Mouse (Mus musculus) small intestine, adult 2 months (tissue): Measurements from ENCODE around the gene Zbtb21. TPM values are rescaled to one million over a fixed set of nuclear protein-coding genes. Genes with fewer than 3 reads are reported as not detected.

Source experiments
- H3K27ac ChIP-seq: fragments of 200-500 bp; 2 replicates; pipeline ENCODE4 v1.5.1; 2012; ENCODE audit warnings: low read depth, low read length, control low read depth, inconsistent platforms; ENCODE audit not compliant: insufficient read depth
- H3K27me3 ChIP-seq: fragments of 200-500 bp; 2 replicates; pipeline ENCODE4 v1.6.1; 2012; ENCODE audit warnings: mild to moderate bottlenecking, moderate library complexity, low read length, inconsistent platforms; ENCODE audit not compliant: control insufficient read depth, insufficient read depth
- H3K36me3 ChIP-seq: fragments of 200-500 bp; 2 replicates; pipeline ENCODE4 v1.6.1; 2012; ENCODE audit warnings: mild to moderate bottlenecking, low read length, control low read depth, inconsistent platforms; ENCODE audit not compliant: control insufficient read depth, insufficient read depth
- H3K4me1 ChIP-seq: fragments of 200-500 bp; 2 replicates; pipeline ENCODE4 v1.6.1; 2012; ENCODE audit warnings: low read length, inconsistent platforms, mixed read lengths; ENCODE audit not compliant: control insufficient read depth, insufficient read depth, insufficient read length
- H3K4me3 ChIP-seq: fragments of 200-500 bp; 2 replicates; pipeline ENCODE4 v1.5.1; 2012; ENCODE audit warnings: low read depth, mild to moderate bottlenecking, control low read depth, inconsistent platforms, low read length, moderate library complexity
- CTCF ChIP-seq: fragments of 200-500 bp; IDR thresholded peaks from 2 replicates; pipeline ENCODE4 v1.5.1; 2012; ENCODE audit warnings: low read depth, mild to moderate bottlenecking, control low read depth, inconsistent platforms, low read length, moderate library complexity, mixed read lengths; ENCODE audit not compliant: insufficient replicate concordance, insufficient read length; ENCODE audit errors: extremely low read depth
- POLR2A ChIP-seq: fragments of 200-500 bp; IDR thresholded peaks from 2 replicates; pipeline ENCODE4 v1.6.1; 2012; ENCODE audit warnings: low read depth, mild to moderate bottlenecking, control low read depth, inconsistent platforms, low read length, moderate library complexity
- WGBS: fragments of 180-500 bp; shearing (Covaris S2); methylation state at CpG from one replicate; pipeline ENCODE4 v1.1.7; 2018; 5-methylcytosine and 5-hydroxymethylcytosine counted together
- polyA plus RNA-seq: library from polyadenylated mRNA; depleted of rRNA; stranded (reverse); fragments of >200 nt; gene quantifications from 2 replicates; pipeline ENCODE4 v1.2.3, GENCODE M21; 2012; rRNA removed

Gene Zbtb21
- polyA plus RNA-seq, 1 experiment = 10.0 TPM

DNA sequence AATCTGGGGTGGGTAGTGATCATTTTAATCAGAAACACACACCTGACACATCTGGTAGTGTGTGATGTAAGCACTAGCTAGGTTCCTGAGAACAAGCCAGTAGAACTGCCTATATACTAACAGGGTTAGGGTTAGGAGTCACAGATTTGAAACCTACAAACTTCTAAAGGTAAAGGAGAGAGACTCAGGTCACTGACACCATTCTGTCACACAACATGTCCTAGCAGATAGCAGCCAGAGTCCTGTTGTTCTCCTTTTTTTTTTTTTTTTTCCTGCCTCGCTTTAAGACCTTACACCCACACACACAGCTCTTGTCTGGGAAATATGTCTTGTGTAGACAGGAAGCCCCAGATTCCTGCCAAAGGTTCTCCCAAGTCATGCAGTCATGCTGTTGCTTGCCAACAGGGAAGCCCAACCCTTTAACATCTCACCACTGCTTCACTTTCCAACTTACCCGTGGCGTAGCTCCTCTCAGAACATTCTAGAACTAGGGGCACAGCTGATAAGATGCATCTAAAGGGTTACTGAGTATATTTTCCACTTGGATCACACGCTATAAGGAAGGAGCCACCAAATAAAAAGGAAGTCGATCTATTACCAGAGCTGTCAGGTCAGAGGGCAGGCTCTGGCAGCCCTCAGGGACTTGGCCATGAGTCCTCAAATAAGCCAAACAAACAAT, 64.9 kb downstream of the Zbtb21 start:
- Histone ChIP-seq H3K36me3 (no peaks in the 10 kb centered on the region), H3K4me3 (no peak overlapping the region)

More for the DNA sequence above, 64.9 kb downstream of the Zbtb21 start:
- no peaks in the 10 kb centered on the region for H3K4me1 ChIP-seq
- 25% methylated on average over 5 of the region's 5 CpGs for WGBS
- H3K27me3 ChIP-seq = no peaks in the 10 kb centered on the region
- no peak for TF ChIP-seq CTCF
- TF ChIP-seq POLR2A = no peak
- H3K27ac ChIP-seq = no peak overlapping the region

Other genes starting within 250 kb of the Zbtb21 start
- gene Ripk4, start 198.8 kb downstream of the Zbtb21 start, polyA plus RNA-seq = 12.5 and 12.6 TPM in 2 replicates
- 6.5 and 8.5 TPM in 2 replicates for gene Prdm15, start 110.8 kb downstream of the Zbtb21 start, polyA plus RNA-seq
- gene C2cd2, start within 50 bp of the Zbtb21 start, polyA plus RNA-seq = 5.1 and 7.9 TPM in 2 replicates
- 1.6 and 2.3 TPM in 2 replicates for gene B230307C23Rik, start 34.7 kb upstream of the Zbtb21 start, polyA plus RNA-seq
- gene A630089N07Rik, start 119.8 kb upstream of the Zbtb21 start, polyA plus RNA-seq = 0.08 TPM in 1 of 2 replicates, not detected in the other